Mouse (Mus musculus): Measurements from ENCODE around the gene Upf3b.
A peak's percentile ranks its signal among the peaks of the same experiment; 100 is the strongest.
"Not testable (repeated sequence)": the region's sequence is repeated elsewhere in the genome, so short reads cannot be mapped to it uniquely, and the experiment has no call there.

The Upf3b gene

GRCm38 (mm10) chrX:37110193-37110880 lies at the start of gene Upf3b:
Gene Upf3b, minus strand, starts transcription at chrX:37110322.
- peak; percentile 84 for DNase-seq

GRCm38 (mm10) chrX:37157839-37158238 lies 47.7 kb upstream of the Upf3b start:
- no peak for DNase-seq

- DNase-seq = no peak
Measured at GRCm38 (mm10) chrX:37144954-37145353, 34.8 kb upstream of the Upf3b start.

GRCm38 (mm10) chrX:37144498-37144897 lies 34.4 kb upstream of the Upf3b start:
- DNase-seq = not testable (repeated sequence)

GRCm38 (mm10) chrX:37141732-37142131 lies 31.6 kb upstream of the Upf3b start:
- no peak for DNase-seq

- peak; percentile 66 for DNase-seq
Measured at GRCm38 (mm10) chrX:37126671-37127358, 16.7 kb upstream of the Upf3b start, which contains the start of gene Nkap. Gene Nkap, plus strand, starts transcription at chrX:37126795.

- DNase-seq = no peak
Measured at GRCm38 (mm10) chrX:37125511-37125910, 15.4 kb upstream of the Upf3b start.

GRCm38 (mm10) chrX:37120212-37120611 lies 10.1 kb upstream of the Upf3b start:
- DNase-seq = no peak

- no peak for DNase-seq
Measured at GRCm38 (mm10) chrX:37119585-37119984, 9.5 kb upstream of the Upf3b start.

GRCm38 (mm10) chrX:37117085-37117484 lies 7.0 kb upstream of the Upf3b start:
- DNase-seq = no peak

GRCm38 (mm10) chrX:37110881-37111193 lies 715 bp upstream of the Upf3b start:
- no peak for DNase-seq

- peak; percentile 6 for DNase-seq
Measured at GRCm38 (mm10) chrX:37109526-37110192, 463 bp downstream of the Upf3b start.

GRCm38 (mm10) chrX:37103826-37104225 lies 6.3 kb downstream of the Upf3b start:
- no peak for DNase-seq

- DNase-seq = no peak
Measured at GRCm38 (mm10) chrX:37098681-37099080, 11.4 kb downstream of the Upf3b start.

GRCm38 (mm10) chrX:37095106-37095768 lies 14.9 kb downstream of the Upf3b start:
- no peak for DNase-seq

GRCm38 (mm10) chrX:37091457-37091856 lies 18.7 kb downstream of the Upf3b start:
- DNase-seq = no peak

GRCm38 (mm10) chrX:37088778-37089177 lies 21.3 kb downstream of the Upf3b start:
- DNase-seq = no peak

GRCm38 (mm10) chrX:37085665-37086064 lies 24.5 kb downstream of the Upf3b start:
- no peak for DNase-seq

- peak; percentile 64 for DNase-seq
Measured at GRCm38 (mm10) chrX:37084927-37085660, 25.0 kb downstream of the Upf3b start, which contains the start of gene Rpl39. Gene Rpl39, minus strand, starts transcription at chrX:37085402.

GRCm38 (mm10) chrX:37084318-37084926 lies 25.7 kb downstream of the Upf3b start:
- no peak for DNase-seq

GRCm38 (mm10) chrX:37081194-37081593 lies 28.9 kb downstream of the Upf3b start:
- DNase-seq = no peak

- DNase-seq = not testable (repeated sequence)
Measured at GRCm38 (mm10) chrX:37080345-37080744, 29.8 kb downstream of the Upf3b start.
